Mouse (Mus musculus) cerebellum, adult 11 months (tissue): ENCODE results near the gene Hoxa13.
A peak's percentile ranks its signal among the peaks of the same experiment; 100 is the strongest.

ENCODE experiments used
- DNase-seq: peaks from one replicate; pipeline ENCODE4 v3.0.0; 2022

Gene Hoxa13

GRCm38 (mm10) chr6:52233546-52234427 is 26.9 kb downstream of the Hoxa13 start:
- no peak for DNase-seq

DNA sequence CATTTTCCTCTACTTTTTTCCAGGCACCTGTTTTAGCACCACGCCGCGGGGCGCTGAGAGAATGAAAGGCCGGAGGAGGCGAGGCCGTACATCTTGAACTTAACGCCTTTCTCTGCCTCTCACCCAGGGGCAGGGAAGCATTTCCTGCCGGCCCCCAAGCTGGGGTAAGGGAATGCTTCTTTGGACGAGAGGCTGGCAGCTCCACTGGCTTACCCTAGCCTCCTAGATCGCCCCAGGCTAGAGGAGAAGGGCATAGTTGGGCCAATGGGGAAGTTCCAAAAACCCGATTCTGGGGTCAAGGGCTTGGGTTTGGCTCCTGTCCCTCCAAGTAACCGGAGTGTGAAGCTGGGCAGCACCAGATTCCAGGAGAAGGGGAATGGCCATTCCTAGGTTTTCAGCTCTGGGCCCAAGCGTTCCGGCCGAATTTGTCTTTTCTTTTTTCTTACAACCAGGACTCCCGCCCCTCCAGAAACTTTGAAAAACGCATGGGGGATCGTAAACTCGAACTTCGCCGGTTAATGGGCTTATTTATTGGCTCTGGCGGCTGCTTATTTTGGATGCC is 27.6 kb downstream of the Hoxa13 start:
- no peak for DNase-seq

DNA sequence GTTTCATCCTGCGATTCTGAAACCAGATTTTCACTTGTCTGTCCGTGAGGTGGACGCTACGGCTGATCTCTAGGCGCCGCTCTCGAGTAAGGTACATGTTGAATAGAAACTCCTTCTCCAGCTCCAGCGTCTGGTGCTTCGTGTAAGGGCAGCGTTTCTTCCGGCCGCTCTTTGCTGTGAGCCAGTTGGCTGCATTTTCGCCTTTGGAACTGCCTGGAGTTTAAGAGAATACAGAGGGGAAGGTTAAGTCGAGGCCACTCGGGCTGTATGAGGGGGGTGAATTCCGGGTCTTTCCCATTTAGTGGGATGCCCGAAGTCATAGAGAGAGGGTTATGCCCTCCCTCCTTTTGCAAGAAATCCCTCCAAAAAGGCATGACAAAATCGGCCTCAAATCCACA is 28.1 kb downstream of the Hoxa13 start:
- no peak for DNase-seq

- DNase-seq: no peak
Observed at GRCm38 (mm10) chr6:52231885-52232567, 28.7 kb downstream of the Hoxa13 start.

DNA sequence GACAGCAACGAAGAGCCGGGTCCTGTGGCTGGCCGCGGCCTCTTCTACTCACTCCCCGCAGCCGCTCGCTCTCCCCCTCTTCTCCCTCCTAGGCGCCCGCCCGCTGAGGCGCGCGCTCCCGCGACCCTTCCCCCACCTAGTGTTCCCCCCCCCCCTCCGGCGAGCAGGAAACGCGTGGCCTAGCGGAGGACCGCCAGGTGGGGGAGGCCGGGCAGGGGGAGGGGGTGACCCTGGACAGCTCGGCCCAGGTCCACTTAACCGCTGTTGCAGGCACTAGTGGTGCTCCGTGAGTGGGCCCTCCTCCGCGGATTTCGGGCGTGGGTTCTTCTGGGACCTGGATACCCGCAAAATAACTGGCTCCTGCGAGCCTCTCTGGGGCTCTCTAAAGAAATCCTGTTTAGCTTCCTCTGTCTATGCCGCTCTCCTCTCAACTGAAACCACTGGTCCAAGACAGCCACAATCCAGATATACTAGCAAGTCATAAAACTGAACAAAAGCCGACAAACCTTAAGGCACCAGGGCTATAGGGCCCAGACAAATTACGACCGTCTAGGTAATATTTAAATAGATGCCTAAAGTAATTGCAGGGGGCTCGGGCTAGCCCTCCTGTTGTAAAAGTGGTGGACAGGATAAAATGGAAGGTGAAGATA is 30.0 kb downstream of the Hoxa13 start, which contains the start of gene Hoxa9:
TSS of gene Hoxa9 (minus strand) at position 574 of the 650 bp plus-strand sequence.
- no peak for DNase-seq

GRCm38 (mm10) chr6:52229558-52230416 is 30.9 kb downstream of the Hoxa13 start:
- DNase-seq: no peak

- no peak for DNase-seq
Observed at GRCm38 (mm10) chr6:52228475-52229465, 31.9 kb downstream of the Hoxa13 start.

DNA sequence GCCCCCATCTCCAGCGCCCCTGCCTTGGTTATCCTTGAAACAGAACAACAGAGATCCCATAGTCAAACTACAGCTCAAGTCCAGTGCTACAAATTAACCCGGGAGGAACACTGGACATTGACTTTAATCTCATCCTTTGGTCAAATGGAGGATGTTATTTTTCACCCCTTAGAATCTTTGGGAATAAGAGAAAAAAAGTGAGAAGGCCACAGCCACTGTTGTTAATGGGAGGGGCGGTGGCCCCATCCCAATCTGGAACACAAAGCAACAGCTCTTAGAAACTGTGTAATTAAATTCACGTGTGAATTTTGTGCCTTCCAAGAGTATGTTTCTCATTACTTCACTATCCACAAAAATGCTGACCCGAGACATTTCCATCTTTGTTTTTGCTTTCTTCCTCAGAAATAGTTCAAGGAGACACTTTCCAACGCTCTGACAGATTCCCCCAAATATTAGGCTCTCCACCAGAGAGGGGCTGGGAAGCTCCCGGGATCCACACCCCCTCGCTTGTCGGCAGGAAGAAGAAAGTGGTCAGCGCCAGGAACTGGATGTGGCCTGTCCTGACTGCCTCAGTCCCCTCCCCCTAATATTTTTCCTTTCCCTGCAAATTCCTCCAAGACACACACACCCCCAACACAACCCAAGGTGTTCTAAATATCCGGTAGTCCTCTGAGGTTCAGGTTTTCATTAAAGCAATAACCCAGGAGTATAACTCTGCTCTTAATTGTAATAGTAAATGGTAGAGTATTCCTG is 33.0 kb downstream of the Hoxa13 start:
- DNase-seq: no peak

- DNase-seq: no peak
Observed at GRCm38 (mm10) chr6:52226569-52227257, 34.0 kb downstream of the Hoxa13 start.

- DNase-seq: no peak
Observed at GRCm38 (mm10) chr6:52225612-52226568, 34.8 kb downstream of the Hoxa13 start.

- no peak for DNase-seq
Observed at GRCm38 (mm10) chr6:52224895-52225611, 35.6 kb downstream of the Hoxa13 start.

- no peak for DNase-seq
Observed at GRCm38 (mm10) chr6:52223939-52224760, 36.5 kb downstream of the Hoxa13 start.

- no peak for DNase-seq
Observed at GRCm38 (mm10) chr6:52222729-52223128, 38.0 kb downstream of the Hoxa13 start.

GRCm38 (mm10) chr6:52221993-52222685 is 38.5 kb downstream of the Hoxa13 start:
- DNase-seq: no peak

DNA sequence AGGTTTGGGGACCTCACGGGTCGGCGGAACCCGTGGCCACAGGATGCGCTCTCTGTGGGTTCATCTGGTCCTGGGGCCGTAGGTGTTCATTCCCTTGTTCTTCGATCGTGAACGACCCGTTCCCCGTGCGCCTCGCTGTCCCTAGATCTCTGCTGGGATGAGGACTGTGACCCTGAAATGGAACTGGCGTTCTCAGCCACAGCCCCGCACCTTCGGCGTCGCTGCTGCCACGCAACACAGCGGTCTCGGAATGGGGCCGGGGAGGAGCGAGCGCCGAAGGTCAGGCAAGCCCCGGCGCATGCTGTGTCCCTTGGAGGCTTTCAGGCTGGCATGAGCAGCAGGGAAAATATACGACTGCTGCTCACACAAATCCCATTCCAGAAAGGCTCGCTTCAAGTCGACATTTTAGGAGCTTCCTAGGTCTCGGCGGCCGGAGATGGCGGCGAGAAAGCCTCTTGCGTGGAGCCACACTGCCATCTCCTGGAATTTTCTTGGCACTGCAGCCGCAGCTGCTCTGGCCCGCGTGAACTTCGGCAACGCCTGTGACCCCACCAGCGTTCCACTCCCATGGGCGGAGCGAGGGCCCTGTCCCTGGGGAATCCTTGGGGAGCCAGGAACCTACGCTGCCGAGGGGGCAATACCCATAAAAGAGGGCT is 39.2 kb downstream of the Hoxa13 start, which contains the start of gene Hoxa7:
TSS of gene Hoxa7 (minus strand) at position 518 of the 656 bp plus-strand sequence.
- DNase-seq: peak; percentile 71
